9 mouse cellular contexts compared by ENCODE assay signal in the genomic region with DNA sequence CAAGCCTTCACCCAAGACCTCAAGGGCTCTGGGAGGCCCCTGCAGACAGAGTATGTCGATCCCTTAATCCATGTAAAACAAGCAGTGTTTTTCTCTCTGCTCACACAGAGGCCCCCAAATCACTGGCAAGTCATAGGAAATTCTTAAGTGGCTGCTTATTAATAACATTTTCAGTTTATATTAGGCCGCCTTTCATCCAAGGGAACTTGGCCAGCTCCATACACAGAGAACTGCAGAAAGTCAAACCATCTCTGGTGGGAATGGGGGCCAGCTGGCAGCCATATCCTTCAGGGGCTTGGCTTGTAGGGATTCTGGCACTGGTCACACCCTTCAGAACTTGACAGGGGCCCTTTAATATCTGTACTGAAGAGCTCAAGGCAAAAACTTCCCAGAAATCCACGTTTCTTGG.
DNase-seq lines count a peak whose midpoint lies in the region; ATAC-seq and TF ChIP-seq lines count a peak whose summit lies in the region.
"Had no signal": no experiment of that assay in that cellular context is flagged by ENCODE, and none has a peak within 500 bp of the region (broad histone marks: within the 10 kb centered on the region; RNA-seq: fewer than 3 reads in every experiment).

No protein-coding gene starts in this region.

- WGBS in kidney, adult 2 months = 71% methylated on average over 3 of the region's 3 CpGs
- 27% methylated on average over 3 of the region's 3 CpGs for WGBS in embryonic facial prominence, embryonic 15.5 days
- WGBS in heart, embryonic 12.5 days = 43% methylated on average over 3 of the region's 3 CpGs
- 29% methylated on average over 3 of the region's 3 CpGs for WGBS in lung, embryonic 16.5 days
- WGBS in forebrain, embryonic 10.5 days = 85% methylated on average over 3 of the region's 3 CpGs

- peak; percentile 68 for DNase-seq in kidney, postnatal 10 days
- DNase-seq in kidney, adult 2 months = no peak
- DNase-seq in forebrain, embryonic 10.5 days (ENCODE audit: extremely low spot score, low spot score) = no peak
- no peak for DNase-seq in left cerebral cortex, adult 9 months (ENCODE audit: low spot score in 2 of 2)
- DNase-seq: adrenal gland, postnatal 36 days; thymus, postnatal 14 days had no signal

- H3K27me3 ChIP-seq in kidney, adult 2 months (replicated peaks; ENCODE audit: control insufficient read depth, insufficient read depth, low read length) = no peaks in the 10 kb centered on the region
- no peaks in the 10 kb centered on the region for H3K27me3 ChIP-seq in embryonic facial prominence, embryonic 15.5 days
- H3K27me3 ChIP-seq in heart, embryonic 12.5 days (replicated peaks) = no peaks in the 10 kb centered on the region
- no peaks in the 10 kb centered on the region for H3K27me3 ChIP-seq in lung, embryonic 16.5 days (ENCODE audit: control insufficient read depth, insufficient read depth, low read depth, low read length)
- H3K27me3 ChIP-seq in forebrain, embryonic 10.5 days (ENCODE audit: poor library complexity, severe bottlenecking) = no peaks in the 10 kb centered on the region

- no peak overlapping the region for H3K4me2 ChIP-seq in embryonic facial prominence, embryonic 15.5 days (replicated peaks)
- H3K4me2 ChIP-seq in heart, embryonic 12.5 days = no peak overlapping the region
- peak overlapping the region; percentile 22; the same call in 1 of the 2 replicates for H3K4me2 ChIP-seq in lung, embryonic 16.5 days (ENCODE audit: low read depth, low read length)

- peaks cover 11% of the 10 kb centered on the region for H3K4me1 ChIP-seq in kidney, adult 2 months (ENCODE audit: control insufficient read depth, insufficient read depth, low read length)
- peaks cover 34% of the 10 kb centered on the region for H3K4me1 ChIP-seq in embryonic facial prominence, embryonic 15.5 days
- H3K4me1 ChIP-seq in heart, embryonic 12.5 days (replicated peaks) = peaks cover 64% of the 10 kb centered on the region
- H3K4me1 ChIP-seq in lung, embryonic 16.5 days (replicated peaks; ENCODE audit: control insufficient read depth, insufficient read depth, low read length) = peaks cover 46% of the 10 kb centered on the region
- peaks cover 21% of the 10 kb centered on the region for H3K4me1 ChIP-seq in forebrain, embryonic 10.5 days

- H3K9ac ChIP-seq in embryonic facial prominence, embryonic 15.5 days = no peak overlapping the region
- H3K9ac ChIP-seq in heart, embryonic 12.5 days = no peak overlapping the region
- H3K9ac ChIP-seq in lung, embryonic 16.5 days (ENCODE audit: low read length) = no peak overlapping the region

- no peak overlapping the region for H3K27ac ChIP-seq in kidney, adult 2 months (ENCODE audit: insufficient read depth, low read depth, low read length)
- H3K27ac ChIP-seq in embryonic facial prominence, embryonic 15.5 days (replicated peaks) = peak overlapping the region; percentile 79
- peak overlapping the region; percentile 75 for H3K27ac ChIP-seq in heart, embryonic 12.5 days (ENCODE audit: poor library complexity, severe bottlenecking)
- H3K27ac ChIP-seq in lung, embryonic 16.5 days (ENCODE audit: low read length) = peak overlapping the region; percentile 95
- no peak overlapping the region for H3K27ac ChIP-seq in forebrain, embryonic 10.5 days

- no peaks in the 10 kb centered on the region for H3K36me3 ChIP-seq in kidney, adult 2 months (ENCODE audit: control insufficient read depth, insufficient read depth, low read length)
- H3K36me3 ChIP-seq in embryonic facial prominence, embryonic 15.5 days = no peaks in the 10 kb centered on the region
- no peaks in the 10 kb centered on the region for H3K36me3 ChIP-seq in heart, embryonic 12.5 days
- H3K36me3 ChIP-seq in lung, embryonic 16.5 days (ENCODE audit: control insufficient read depth, insufficient read depth, low read length) = no peaks in the 10 kb centered on the region
- H3K36me3 ChIP-seq in forebrain, embryonic 10.5 days (replicated peaks) = no peaks in the 10 kb centered on the region

- H3K4me3 ChIP-seq in kidney, adult 2 months (ENCODE audit: insufficient read depth, low read depth, low read length) = no peak overlapping the region
- H3K4me3 ChIP-seq in embryonic facial prominence, embryonic 15.5 days (replicated peaks) = no peak overlapping the region
- no peak overlapping the region for H3K4me3 ChIP-seq in heart, embryonic 12.5 days
- H3K4me3 ChIP-seq in lung, embryonic 16.5 days (ENCODE audit: low read length) = no peak overlapping the region
- H3K4me3 ChIP-seq in forebrain, embryonic 10.5 days = no peak overlapping the region

- ATAC-seq in embryonic facial prominence, embryonic 15.5 days (ENCODE audit: insufficient number of reproducible peaks, low FRiP score, low TSS enrichment, low read depth) = 0 out of 2 replicates have a peak, but pooled peaks have one; percentile 60
- ATAC-seq in heart, embryonic 12.5 days (ENCODE audit: insufficient number of reproducible peaks, low FRiP score) = no peak
- peak; percentile 93 for ATAC-seq in lung, embryonic 16.5 days (ENCODE audit: low read depth)

- no peaks in the 10 kb centered on the region for H3K9me3 ChIP-seq in embryonic facial prominence, embryonic 15.5 days (replicated peaks)
- H3K9me3 ChIP-seq in heart, embryonic 12.5 days (replicated peaks) = no peaks in the 10 kb centered on the region
- no peaks in the 10 kb centered on the region for H3K9me3 ChIP-seq in lung, embryonic 16.5 days (ENCODE audit: control insufficient read depth, low read length)
- no peaks in the 10 kb centered on the region for H3K9me3 ChIP-seq in forebrain, embryonic 10.5 days

- no peak for TF ChIP-seq CTCF in kidney, adult 2 months (conservative IDR thresholded peaks at IDR 0.05; ENCODE audit: insufficient read depth, insufficient read length, low read depth, low read length)

- no peak for TF ChIP-seq POLR2A in kidney, adult 2 months (IDR thresholded peaks at IDR 0.05; ENCODE audit: low read depth, low read length)

Comparison
In these comparisons a context has a peak if more than half of its experiments do, and no peak if none do; other contexts are left out.
1. H3K27ac ChIP-seq: peak in embryonic facial prominence, embryonic 15.5 days (single experiment), heart, embryonic 12.5 days (single experiment) and lung, embryonic 16.5 days (single experiment); none in kidney, adult 2 months (single experiment) and forebrain, embryonic 10.5 days (single experiment).